Mouse (Mus musculus): ENCODE measurements around the gene Ttf1. TPM values are rescaled to one million over a fixed set of nuclear protein-coding genes. Genes with fewer than 3 reads are reported as not detected.

Ttf1 gene
- total RNA-seq (2021): 1 to 10 TPM; 6.4 to 6.7 TPM

- intact Hi-C loops (cut with DNase I): loop anchor here (2.0 to 10.0 kb wide), 2 partner anchors 65 to 1525 kb away; partner anchors contain the start of gene Setx
- DNase-seq: peak; percentile 84 to 89
These were observed at the start of gene Ttf1 for GRCm38 (mm10) chr2:29060135-29060597. Ttf1 (plus strand) TSS chr2:29060262.

- intact Hi-C loops (cut with DNase I): no loop called here
- no peak for DNase-seq
These were observed 47.5 kb upstream of the Ttf1 start for GRCm38 (mm10) chr2:29012523-29012922.

- no peak for DNase-seq
- intact Hi-C loops (cut with DNase I): no loop called here
These were observed 43.2 kb upstream of the Ttf1 start for GRCm38 (mm10) chr2:29016599-29017587.

GRCm38 (mm10) chr2:29018680-29019079 lies 41.4 kb upstream of the Ttf1 start:
- DNase-seq: no peak
- intact Hi-C loops (cut with DNase I): no loop called here

- no peak for DNase-seq
- intact Hi-C loops (cut with DNase I): no loop called here
These were observed 39.0 kb upstream of the Ttf1 start for GRCm38 (mm10) chr2:29021025-29021424.

- no peak for DNase-seq
- intact Hi-C loops (cut with DNase I): no loop called here
These were observed 37.1 kb upstream of the Ttf1 start for GRCm38 (mm10) chr2:29023001-29023400.

GRCm38 (mm10) chr2:29025284-29025683 lies 34.8 kb upstream of the Ttf1 start:
- no peak for DNase-seq

GRCm38 (mm10) chr2:29030048-29030734 lies 29.9 kb upstream of the Ttf1 start:
- peak; percentile 12 to 21 for DNase-seq
- intact Hi-C loops (cut with DNase I): no loop called here

More at GRCm38 (mm10) chr2:29025284-29025683, 34.8 kb upstream of the Ttf1 start:
- intact Hi-C loops (cut with DNase I): no loop called here

GRCm38 (mm10) chr2:29031951-29032350 lies 28.1 kb upstream of the Ttf1 start:
- intact Hi-C loops (cut with DNase I): no loop called here
- no peak for DNase-seq

GRCm38 (mm10) chr2:29034542-29035475 lies 25.3 kb upstream of the Ttf1 start:
- intact Hi-C loops (cut with DNase I): no loop called here
- no peak for DNase-seq

GRCm38 (mm10) chr2:29035698-29036097 lies 24.4 kb upstream of the Ttf1 start:
- no peak for DNase-seq
- intact Hi-C loops (cut with DNase I): no loop called here

- intact Hi-C loops (cut with DNase I): no loop called here
- DNase-seq: no peak
These were observed 20.3 kb upstream of the Ttf1 start for GRCm38 (mm10) chr2:29039741-29040140.

GRCm38 (mm10) chr2:29040594-29041476 lies 19.2 kb upstream of the Ttf1 start:
- no peak for DNase-seq
- intact Hi-C loops (cut with DNase I): no loop called here

GRCm38 (mm10) chr2:29041477-29041768 lies 18.6 kb upstream of the Ttf1 start:
- no peak for DNase-seq
- intact Hi-C loops (cut with DNase I): no loop called here

GRCm38 (mm10) chr2:29042124-29042523 lies 17.9 kb upstream of the Ttf1 start:
- no peak for DNase-seq
- intact Hi-C loops (cut with DNase I): no loop called here

GRCm38 (mm10) chr2:29046151-29046550 lies 13.9 kb upstream of the Ttf1 start:
- intact Hi-C loops (cut with DNase I): no loop called here
- no peak for DNase-seq

GRCm38 (mm10) chr2:29051932-29052331 lies 8.1 kb upstream of the Ttf1 start:
- DNase-seq: no peak
- intact Hi-C loops (cut with DNase I): no loop called here

GRCm38 (mm10) chr2:29052943-29053454 lies 7.1 kb upstream of the Ttf1 start:
- peak; percentile 63 to 66 for DNase-seq

More at GRCm38 (mm10) chr2:29052943-29053454, 7.1 kb upstream of the Ttf1 start:
- intact Hi-C loops (cut with DNase I): loop anchor here (1.0 kb wide), 3 partner anchors 77 to 297 kb away; no protein-coding TSS in a partner anchor
